Mouse (Mus musculus) gastrocnemius, adult 18-20 months (tissue): ENCODE data around the gene Wnk1. TPM values are rescaled to one million over a fixed set of nuclear protein-coding genes. Genes with fewer than 3 reads are reported as not detected.

ENCODE experiments used
- DNase-seq: peaks from one replicate; pipeline ENCODE4 v3.0.0; 2021; ENCODE audit warnings: low spot score
- microRNA-seq: library from miRNA; unstranded; fragments of <30 nt; microRNA quantifications from one replicate; pipeline ENCODE4 v1.2.0, GENCODE M21; 2021
- total RNA-seq, 2 experiments: library from RNA; stranded (reverse); gene quantifications; 2 replicates each; pipeline ENCODE4 v1.2.3; 2021

The Wnk1 gene
- total RNA-seq, 2 experiments from 2014 or later, result 301 to 376 TPM

GRCm38 (mm10) chr6:119912046-119912445 lies 126.4 kb downstream of the Wnk1 start:
- no peak for DNase-seq

- no peak for DNase-seq
Measured at GRCm38 (mm10) chr6:119905461-119905860, 133.0 kb downstream of the Wnk1 start.

DNA sequence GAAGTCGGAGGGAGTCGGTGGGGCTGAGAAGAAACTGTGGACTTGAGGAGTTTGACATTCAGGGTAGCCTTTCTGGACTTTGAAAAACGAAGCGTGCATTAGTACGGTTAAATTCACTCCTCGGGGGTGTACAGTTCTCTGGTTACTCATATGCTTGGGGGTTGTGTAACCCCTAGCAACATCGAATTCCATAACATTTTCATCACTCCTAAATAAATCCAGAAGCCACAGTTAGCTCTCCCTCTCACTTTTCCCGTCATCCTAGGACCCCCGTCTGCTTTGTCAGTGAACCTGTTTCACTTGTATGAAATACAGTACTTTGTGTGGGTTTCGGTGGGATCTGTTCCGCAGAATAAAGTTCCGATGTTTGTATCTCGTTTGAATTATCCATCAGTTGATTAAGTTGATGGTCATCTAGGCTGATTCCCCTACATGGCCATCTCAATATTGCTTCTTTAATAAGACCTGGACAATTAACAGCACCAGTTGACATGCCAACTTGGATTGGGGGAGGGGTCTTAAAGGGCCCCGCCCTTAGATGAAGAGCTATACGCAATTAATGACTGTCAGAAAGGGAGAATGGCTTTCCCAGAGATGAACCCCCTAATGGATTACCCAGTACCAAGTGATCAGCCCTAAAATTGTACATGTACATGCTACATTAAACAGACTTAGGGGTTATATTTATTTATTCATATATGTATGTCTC lies 135.2 kb downstream of the Wnk1 start:
- DNase-seq, result no peak

GRCm38 (mm10) chr6:119902204-119903080 lies 136.0 kb downstream of the Wnk1 start, which contains the start of gene Rad52:
TSS of gene Rad52 (plus strand) at chr6:119902698.
- peak; percentile 86 for DNase-seq

DNA sequence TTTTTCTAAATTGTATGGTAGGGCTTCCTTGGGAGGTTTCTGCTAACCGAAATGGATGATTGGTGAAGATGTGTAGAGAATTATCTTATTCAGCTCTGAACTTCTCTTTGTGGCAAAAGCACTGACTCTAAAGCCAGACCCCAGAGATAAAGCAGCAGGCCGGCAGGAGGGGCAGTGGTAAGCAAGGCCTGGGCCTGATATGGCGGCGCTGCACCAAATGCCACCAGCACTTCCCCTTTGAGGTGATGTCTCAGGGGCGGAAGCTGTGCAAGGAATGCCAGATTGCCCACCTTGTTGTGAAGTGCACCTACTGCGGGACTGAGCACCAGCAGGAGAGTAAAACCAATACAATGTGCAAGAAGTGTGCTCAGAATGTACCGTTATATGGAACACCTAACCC lies 145.8 kb downstream of the Wnk1 start:
- DNase-seq, result no peak

- no peak for DNase-seq
Measured at GRCm38 (mm10) chr6:119883151-119883550, 155.3 kb downstream of the Wnk1 start.

Small RNA genes lying within 50 kb of the gene (microRNA-seq; reads per million reads assigned to microRNA genes)
- gene Mir706, result not detected

Other genes with a start within 250 kb of the Wnk1 start
- gene Erc1, start 190.5 kb downstream of the Wnk1 start, total RNA-seq, result 10 to 100 TPM; 26.1 to 31.7 TPM
- 10 to 100 TPM; 12.4 to 14.7 TPM for gene Rad52, start 136.0 kb downstream of the Wnk1 start, total RNA-seq
- not detected for gene Ninj2, start 54.7 kb upstream of the Wnk1 start, total RNA-seq